Mouse (Mus musculus) liver, embryonic 11.5 days (tissue): Measurements from ENCODE around the gene Specc1. TPM values are rescaled to one million over a fixed set of nuclear protein-coding genes. Genes with fewer than 3 reads are reported as not detected.

Source experiments
- ATAC-seq: fragments of 200-750 bp; cut with Nextera tagmentation; replicated peaks from 2 replicates; pipeline ENCODE4 v1.8.0; 2017; ENCODE audit warnings: moderate number of reproducible peaks, mild to moderate bottlenecking, moderate TSS enrichment, moderate library complexity; ENCODE audit not compliant: low FRiP score
- DNase-seq: peaks from one replicate; pipeline ENCODE4 v3.0.0-alpha.2; 2017; ENCODE audit warnings: low spot score
- H3K27ac ChIP-seq: fragments of 300-500 bp; sonication (generic); 2 replicates; pipeline ENCODE4 v1.5.1; 2014; ENCODE audit warnings: mild to moderate bottlenecking, low read depth, low read length, control low read depth
- H3K27me3 ChIP-seq: fragments of 300-500 bp; sonication (generic); replicated peaks from 2 replicates; pipeline ENCODE4 v1.6.1; 2014; ENCODE audit warnings: low read length, mixed read lengths; ENCODE audit not compliant: control insufficient read depth, insufficient read depth
- H3K36me3 ChIP-seq: fragments of 300-500 bp; sonication (generic); 2 replicates; pipeline ENCODE4 v1.6.1; 2014; ENCODE audit warnings: mild to moderate bottlenecking, low read length, moderate library complexity, mixed read lengths; ENCODE audit not compliant: control insufficient read depth, insufficient read depth
- H3K4me1 ChIP-seq: fragments of 300-500 bp; sonication (generic); replicated peaks from 2 replicates; pipeline ENCODE4 v1.6.1; 2014; ENCODE audit warnings: low read length, mixed read lengths; ENCODE audit not compliant: control insufficient read depth, insufficient read depth
- H3K4me2 ChIP-seq: fragments of 300-500 bp; sonication (generic); 2 replicates; pipeline ENCODE4 v1.6.1; 2014; ENCODE audit warnings: mild to moderate bottlenecking, control low read depth, moderate library complexity
- H3K4me3 ChIP-seq: fragments of 300-500 bp; sonication (generic); 2 replicates; pipeline ENCODE4 v1.5.1; 2014; ENCODE audit warnings: low read depth, low read length, control low read depth
- H3K9ac ChIP-seq: fragments of 300-500 bp; sonication (generic); 2 replicates; pipeline ENCODE4 v1.6.1; 2014; ENCODE audit warnings: low read depth, low read length, control low read depth
- H3K9me3 ChIP-seq: fragments of 300-500 bp; sonication (generic); 2 replicates; pipeline ENCODE4 v1.6.1; 2016; ENCODE audit warnings: low read length, inconsistent platforms, mixed read lengths; ENCODE audit not compliant: control insufficient read depth
- WGBS: fragments of 180-500 bp; shearing (Covaris S2); extraction: QIAGEN DNeasy Blood & Tissue Kit; methylation state at CpG from one replicate; pipeline ENCODE4 v1.1.7; 2014; 5-methylcytosine and 5-hydroxymethylcytosine counted together
- polyA plus RNA-seq: library from polyadenylated mRNA; unstranded; fragments of >200 nt; fragmentation: Nextera tagmentation; extraction: Ambion mirVana; gene quantifications from 2 replicates; pipeline ENCODE4 v1.2.1, GENCODE M21; 2014

The Specc1 gene
- polyA plus RNA-seq, 1 experiment from 2014 or later, result 23.6 TPM

- Histone ChIP-seq H3K4me2 (no peak overlapping the region), H3K9me3 (no peaks in the 10 kb centered on the region), H3K27me3 (no peaks in the 10 kb centered on the region), H3K4me1 (no peaks in the 10 kb centered on the region; the same call in 1 of the 2 replicates), H3K36me3 (no peaks in the 10 kb centered on the region), H3K4me3 (no peak overlapping the region), H3K9ac (no peak overlapping the region), H3K27ac (no peak overlapping the region)
- no peak for DNase-seq
- ATAC-seq, result no peak
- WGBS, result 77% methylated on average over 3 of the region's 3 CpGs
These were observed 56.9 kb downstream of the Specc1 start for GRCm38 (mm10) chr11:62013449-62013848.

GRCm38 (mm10) chr11:62015071-62015654, 58.6 kb downstream of the Specc1 start:
- no peak overlapping the region for H3K4me2 ChIP-seq
- no peak overlapping the region for H3K4me3 ChIP-seq
- H3K27ac ChIP-seq, result no peak overlapping the region
- H3K4me1 ChIP-seq, result peaks cover 3% of the 10 kb centered on the region; the same call in 1 of the 2 replicates
- no peak overlapping the region for H3K9ac ChIP-seq
- no peaks in the 10 kb centered on the region for H3K9me3 ChIP-seq
- 76% methylated on average over 13 of the region's 13 CpGs for WGBS
- H3K27me3 ChIP-seq, result no peaks in the 10 kb centered on the region
- DNase-seq, result no peak
- H3K36me3 ChIP-seq, result no peaks in the 10 kb centered on the region
- ATAC-seq, result no peak

DNA sequence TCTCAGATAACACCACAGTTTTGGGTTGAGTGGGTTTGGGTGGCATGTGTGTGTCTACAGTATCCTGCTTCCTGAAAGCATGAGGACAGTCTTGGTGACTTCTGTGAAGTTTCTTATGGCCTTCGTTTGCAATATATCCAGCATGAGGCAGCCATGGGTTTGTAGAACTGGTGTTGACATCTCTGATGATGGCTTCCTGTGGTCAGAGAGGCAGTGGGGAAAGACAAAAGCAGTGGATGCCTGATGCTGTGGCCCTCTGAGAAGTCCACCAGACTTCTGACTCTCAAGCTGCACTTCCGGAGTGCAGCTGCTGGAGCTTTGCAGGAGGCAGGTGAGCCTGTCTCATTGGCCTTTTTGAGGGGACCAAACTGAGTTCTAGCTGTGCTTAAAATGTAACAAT, 60.4 kb downstream of the Specc1 start:
- no peaks in the 10 kb centered on the region for H3K36me3 ChIP-seq
- H3K27ac ChIP-seq, result no peak overlapping the region; the same call in 1 of the 2 replicates
- H3K9me3 ChIP-seq, result no peaks in the 10 kb centered on the region
- peaks cover 3% of the 10 kb centered on the region; the same call in 1 of the 2 replicates for H3K4me1 ChIP-seq
- WGBS, result 50% methylated on average over 2 of the region's 2 CpGs
- DNase-seq (no peak), ATAC-seq (no peak)
- H3K4me2 ChIP-seq, result no peak overlapping the region
- no peaks in the 10 kb centered on the region for H3K27me3 ChIP-seq
- H3K9ac ChIP-seq, result no peak overlapping the region
- no peak overlapping the region for H3K4me3 ChIP-seq

DNA sequence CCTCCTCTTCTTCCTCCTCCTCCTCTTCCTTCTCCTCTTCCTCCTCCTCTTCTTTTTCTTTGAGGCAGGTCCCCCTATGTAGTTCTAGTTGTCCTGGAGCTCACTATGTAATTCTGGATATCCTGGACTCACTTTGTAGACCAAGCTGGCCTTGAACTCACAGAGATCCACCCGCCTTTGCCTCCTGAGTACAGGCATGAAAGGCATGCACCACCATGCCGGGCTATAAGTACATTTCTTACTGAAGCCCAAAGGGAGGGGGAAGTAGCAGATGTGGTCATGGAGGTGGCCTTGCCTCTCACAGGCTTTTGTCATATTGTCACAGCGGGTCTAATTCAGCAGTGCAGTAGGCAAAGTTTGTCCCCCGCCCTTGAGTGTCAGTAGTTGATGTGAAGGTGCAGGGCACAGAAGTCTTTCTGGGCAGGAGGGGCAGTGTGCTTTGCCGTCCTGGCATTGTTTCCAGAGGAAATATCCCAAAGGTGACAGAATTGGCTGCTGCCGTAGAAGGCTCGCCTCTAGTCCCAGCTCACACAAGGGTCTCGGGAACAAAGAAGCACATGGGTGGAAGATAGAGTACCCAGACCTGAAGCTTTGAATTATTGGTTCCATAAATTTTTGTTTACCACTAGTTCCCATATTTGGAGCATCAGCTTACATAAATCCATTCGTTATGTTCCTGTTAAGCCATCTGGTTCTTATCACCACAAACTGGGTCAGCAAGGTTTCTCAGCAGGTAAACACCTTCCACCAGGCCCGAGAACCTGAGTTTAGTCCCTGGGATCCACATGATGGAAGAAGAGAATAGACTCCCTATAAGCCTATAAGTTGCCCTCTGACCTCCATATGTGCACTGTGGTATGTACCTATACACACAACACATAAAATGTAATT, 62.0 kb downstream of the Specc1 start:
- H3K36me3 ChIP-seq, result no peaks in the 10 kb centered on the region

DNA sequence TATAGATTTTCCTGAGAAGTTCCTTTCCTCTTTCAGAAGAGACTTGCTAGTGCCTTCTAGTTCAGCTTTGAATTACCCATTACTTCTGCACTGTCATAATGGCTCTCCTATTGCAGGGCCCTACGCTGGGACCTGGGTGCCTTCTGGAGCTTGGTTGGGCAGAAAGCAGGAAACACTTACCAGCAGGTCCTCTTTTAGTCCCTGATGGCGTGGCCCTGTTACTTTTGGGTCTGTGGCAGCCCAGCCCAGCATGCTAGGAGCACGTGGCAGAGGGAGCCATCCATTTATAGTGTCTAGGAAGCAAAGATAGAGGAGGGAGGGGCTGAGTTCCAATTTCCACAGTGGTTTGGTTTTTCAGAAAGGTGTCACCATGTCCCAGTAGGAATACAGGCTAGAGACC, 63.3 kb downstream of the Specc1 start:
- H3K4me1 ChIP-seq, result peaks cover 3% of the 10 kb centered on the region; the same call in 1 of the 2 replicates
- H3K9ac ChIP-seq, result no peak overlapping the region
- no peaks in the 10 kb centered on the region for H3K27me3 ChIP-seq
- H3K9me3 ChIP-seq, result no peaks in the 10 kb centered on the region
- no peak overlapping the region for H3K4me3 ChIP-seq
- ATAC-seq (no peak), DNase-seq (no peak)
- 60% methylated on average over 3 of the region's 3 CpGs for WGBS
- no peak overlapping the region for H3K4me2 ChIP-seq
- H3K36me3 ChIP-seq, result no peaks in the 10 kb centered on the region
- H3K27ac ChIP-seq, result no peak overlapping the region

More for the DNA sequence above, 62.0 kb downstream of the Specc1 start:
- WGBS, result 74% methylated on average over 10 of the region's 10 CpGs
- H3K4me1 ChIP-seq, result peaks cover 3% of the 10 kb centered on the region; the same call in 1 of the 2 replicates
- no peak overlapping the region for H3K4me2 ChIP-seq
- no peak overlapping the region for H3K27ac ChIP-seq
- H3K9me3 ChIP-seq, result no peaks in the 10 kb centered on the region
- no peak overlapping the region for H3K4me3 ChIP-seq
- DNase-seq, result no peak
- no peak for ATAC-seq
- H3K9ac ChIP-seq, result no peak overlapping the region
- no peaks in the 10 kb centered on the region for H3K27me3 ChIP-seq

- ATAC-seq (no peak), DNase-seq (no peak)
- Histone ChIP-seq H3K27me3 (no peaks in the 10 kb centered on the region), H3K4me1 (peaks cover 3% of the 10 kb centered on the region; the same call in 1 of the 2 replicates), H3K27ac (no peak overlapping the region), H3K4me3 (no peak overlapping the region), H3K9ac (no peak overlapping the region), H3K4me2 (no peak overlapping the region), H3K36me3 (no peaks in the 10 kb centered on the region), H3K9me3 (no peaks in the 10 kb centered on the region)
- WGBS, result 82% methylated on average over 1 of the region's 1 CpGs
These were observed 64.3 kb downstream of the Specc1 start for GRCm38 (mm10) chr11:62020898-62021297.

GRCm38 (mm10) chr11:62022105-62022504, 65.5 kb downstream of the Specc1 start:
- H3K9ac ChIP-seq, result no peak overlapping the region
- no peak overlapping the region for H3K4me2 ChIP-seq
- H3K4me3 ChIP-seq, result no peak overlapping the region
- DNase-seq (no peak), ATAC-seq (no peak)
- WGBS, result 83% methylated on average over 3 of the region's 3 CpGs
- H3K27ac ChIP-seq, result no peak overlapping the region
- no peaks in the 10 kb centered on the region for H3K36me3 ChIP-seq
- H3K9me3 ChIP-seq, result no peaks in the 10 kb centered on the region
- H3K4me1 ChIP-seq, result peaks cover 3% of the 10 kb centered on the region; the same call in 1 of the 2 replicates
- H3K27me3 ChIP-seq, result no peaks in the 10 kb centered on the region

- H3K27ac ChIP-seq, result no peak overlapping the region
- peaks cover 6% of the 10 kb centered on the region; the same call in 1 of the 2 replicates for H3K4me1 ChIP-seq
- no peaks in the 10 kb centered on the region for H3K36me3 ChIP-seq
- WGBS, result 78% methylated on average over 8 of the region's 8 CpGs
- DNase-seq, result no peak
- H3K27me3 ChIP-seq, result no peaks in the 10 kb centered on the region
- no peak overlapping the region for H3K4me3 ChIP-seq
- no peaks in the 10 kb centered on the region for H3K9me3 ChIP-seq
- no peak overlapping the region for H3K4me2 ChIP-seq
- ATAC-seq, result no peak
- no peak overlapping the region for H3K9ac ChIP-seq
These were observed 66.3 kb downstream of the Specc1 start for GRCm38 (mm10) chr11:62022718-62023493.
